Mouse (Mus musculus) hindbrain, embryonic 16.5 days (tissue): ENCODE measurements around the gene Dnajc15. TPM values are rescaled to one million over a fixed set of nuclear protein-coding genes. Genes with fewer than 3 reads are reported as not detected.

ENCODE experiments used
- ATAC-seq: fragments of 200-750 bp; cut with Nextera tagmentation; 2 replicates; pipeline ENCODE4 v1.8.0; 2017; ENCODE audit warnings: moderate TSS enrichment, moderate library complexity
- H3K27ac ChIP-seq: fragments of 300-500 bp; sonication (generic); 2 replicates; pipeline ENCODE4 v1.5.1; 2014; ENCODE audit warnings: low read depth, mild to moderate bottlenecking, control low read depth, low read length, moderate library complexity
- H3K27me3 ChIP-seq: fragments of 300-500 bp; sonication (generic); replicated peaks from 2 replicates; pipeline ENCODE4 v1.6.1; 2014; ENCODE audit warnings: low read length; ENCODE audit not compliant: control insufficient read depth, insufficient read depth
- H3K36me3 ChIP-seq: fragments of 300-500 bp; sonication (generic); 2 replicates; pipeline ENCODE4 v1.6.1; 2014; ENCODE audit warnings: mild to moderate bottlenecking, low read length, moderate library complexity, mixed read lengths; ENCODE audit not compliant: control insufficient read depth, insufficient read depth
- H3K4me1 ChIP-seq: fragments of 300-500 bp; sonication (generic); 2 replicates; pipeline ENCODE4 v1.6.1; 2014; ENCODE audit warnings: low read depth, low read length; ENCODE audit not compliant: control insufficient read depth, insufficient read depth
- H3K4me2 ChIP-seq: fragments of 300-500 bp; sonication (generic); 2 replicates; pipeline ENCODE4 v1.6.1; 2014; ENCODE audit warnings: mild to moderate bottlenecking, low read length, control low read depth, moderate library complexity
- H3K4me3 ChIP-seq: fragments of 300-500 bp; sonication (generic); 2 replicates; pipeline ENCODE4 v1.5.1; 2014; ENCODE audit warnings: mild to moderate bottlenecking, low read length, control low read depth, moderate library complexity
- H3K9ac ChIP-seq: fragments of 300-500 bp; sonication (generic); 2 replicates; pipeline ENCODE4 v1.6.1; 2014; ENCODE audit warnings: low read depth, mild to moderate bottlenecking, control low read depth, low read length, moderate library complexity
- H3K9me3 ChIP-seq: fragments of 300-500 bp; sonication (generic); 2 replicates; pipeline ENCODE4 v1.6.1; 2014; ENCODE audit warnings: mild to moderate bottlenecking, low read length, moderate library complexity; ENCODE audit not compliant: control insufficient read depth
- WGBS: fragments of 180-500 bp; shearing (Covaris S2); extraction: QIAGEN DNeasy Blood & Tissue Kit; methylation state at CpG from one replicate; pipeline ENCODE4 v1.1.7; 2014; 5-methylcytosine and 5-hydroxymethylcytosine counted together
- polyA plus RNA-seq: library from polyadenylated mRNA; unstranded; fragments of >200 nt; fragmentation: Nextera tagmentation; extraction: Ambion mirVana; gene quantifications from 2 replicates; pipeline ENCODE4 v1.2.1, GENCODE M21; 2015

The Dnajc15 gene
- polyA plus RNA-seq, 1 experiment from 2014 or later, result 97.4 TPM

- WGBS, result 88% methylated on average over 5 of the region's 5 CpGs
- Histone ChIP-seq H3K27me3 (no peaks in the 10 kb centered on the region), H3K27ac (no peak overlapping the region), H3K4me3 (no peak overlapping the region), H3K4me1 (no peaks in the 10 kb centered on the region), H3K4me2 (no peak overlapping the region), H3K9ac (no peak overlapping the region), H3K36me3 (no peaks in the 10 kb centered on the region), H3K9me3 (no peaks in the 10 kb centered on the region)
- no peak for ATAC-seq
Observed at GRCm38 (mm10) chr14:77795240-77795639, 79.7 kb downstream of the Dnajc15 start.

GRCm38 (mm10) chr14:77794285-77794949 lies 80.5 kb downstream of the Dnajc15 start:
- Histone ChIP-seq H3K9ac (no peak overlapping the region), H3K36me3 (no peaks in the 10 kb centered on the region), H3K4me2 (no peak overlapping the region), H3K27me3 (no peaks in the 10 kb centered on the region), H3K4me1 (no peaks in the 10 kb centered on the region), H3K9me3 (no peaks in the 10 kb centered on the region), H3K27ac (no peak overlapping the region), H3K4me3 (no peak overlapping the region)
- no peak for ATAC-seq
- 54% methylated on average over 7 of the region's 7 CpGs for WGBS

GRCm38 (mm10) chr14:77792998-77793397 lies 81.9 kb downstream of the Dnajc15 start:
- H3K4me3 ChIP-seq, result no peak overlapping the region
- no peak overlapping the region for H3K9ac ChIP-seq
- no peak overlapping the region for H3K4me2 ChIP-seq
- H3K36me3 ChIP-seq, result no peaks in the 10 kb centered on the region
- H3K27ac ChIP-seq, result no peak overlapping the region
- WGBS, result 91% methylated on average over 6 of the region's 6 CpGs
- H3K4me1 ChIP-seq, result no peaks in the 10 kb centered on the region
- H3K27me3 ChIP-seq, result no peaks in the 10 kb centered on the region
- no peaks in the 10 kb centered on the region for H3K9me3 ChIP-seq
- ATAC-seq, result no peak

- Histone ChIP-seq H3K4me1 (no peaks in the 10 kb centered on the region), H3K9ac (no peak overlapping the region), H3K4me2 (no peak overlapping the region), H3K4me3 (no peak overlapping the region), H3K27me3 (no peaks in the 10 kb centered on the region), H3K36me3 (no peaks in the 10 kb centered on the region), H3K27ac (no peak overlapping the region), H3K9me3 (no peaks in the 10 kb centered on the region)
- no peak for ATAC-seq
Observed at GRCm38 (mm10) chr14:77783217-77783616, 91.7 kb downstream of the Dnajc15 start.

GRCm38 (mm10) chr14:77777365-77777764 lies 97.6 kb downstream of the Dnajc15 start:
- ATAC-seq, result no peak
- WGBS, result 77% methylated on average over 1 of the region's 1 CpGs
- H3K27ac ChIP-seq, result no peak overlapping the region

GRCm38 (mm10) chr14:77776005-77776531 lies 98.9 kb downstream of the Dnajc15 start:
- no peaks in the 10 kb centered on the region for H3K27me3 ChIP-seq
- no peak for ATAC-seq

More at GRCm38 (mm10) chr14:77777365-77777764, 97.6 kb downstream of the Dnajc15 start:
- Histone ChIP-seq H3K4me3 (no peak overlapping the region), H3K4me1 (no peaks in the 10 kb centered on the region; the same call in 1 of the 2 replicates), H3K4me2 (no peak overlapping the region), H3K27me3 (no peaks in the 10 kb centered on the region), H3K9ac (no peak overlapping the region), H3K36me3 (no peaks in the 10 kb centered on the region), H3K9me3 (no peaks in the 10 kb centered on the region)

GRCm38 (mm10) chr14:77773331-77773730 lies 101.6 kb downstream of the Dnajc15 start:
- no peak overlapping the region for H3K9ac ChIP-seq
- no peaks in the 10 kb centered on the region for H3K27me3 ChIP-seq
- H3K4me2 ChIP-seq, result no peak overlapping the region
- no peaks in the 10 kb centered on the region for H3K36me3 ChIP-seq
- 72% methylated on average over 8 of the region's 8 CpGs for WGBS
- H3K27ac ChIP-seq, result no peak overlapping the region
- H3K9me3 ChIP-seq, result no peaks in the 10 kb centered on the region
- no peak overlapping the region for H3K4me3 ChIP-seq
- no peaks in the 10 kb centered on the region; the same call in 1 of the 2 replicates for H3K4me1 ChIP-seq
- ATAC-seq, result no peak

More at GRCm38 (mm10) chr14:77776005-77776531, 98.9 kb downstream of the Dnajc15 start:
- Histone ChIP-seq H3K4me1 (no peaks in the 10 kb centered on the region; the same call in 1 of the 2 replicates), H3K9ac (no peak overlapping the region), H3K9me3 (no peaks in the 10 kb centered on the region), H3K36me3 (no peaks in the 10 kb centered on the region), H3K27ac (no peak overlapping the region), H3K4me2 (no peak overlapping the region), H3K4me3 (no peak overlapping the region)
- WGBS, result 78% methylated on average over 11 of the region's 11 CpGs

- Histone ChIP-seq H3K27me3 (no peaks in the 10 kb centered on the region), H3K27ac (no peak overlapping the region), H3K9me3 (no peaks in the 10 kb centered on the region), H3K36me3 (no peaks in the 10 kb centered on the region), H3K4me1 (no peaks in the 10 kb centered on the region; the same call in 1 of the 2 replicates), H3K4me3 (no peak overlapping the region), H3K9ac (no peak overlapping the region), H3K4me2 (no peak overlapping the region)
- ATAC-seq, result no peak
- 73% methylated on average over 2 of the region's 2 CpGs for WGBS
Observed at GRCm38 (mm10) chr14:77771626-77772025, 103.3 kb downstream of the Dnajc15 start.
